8 mouse cellular contexts compared by ENCODE assay signal in the genomic region with DNA sequence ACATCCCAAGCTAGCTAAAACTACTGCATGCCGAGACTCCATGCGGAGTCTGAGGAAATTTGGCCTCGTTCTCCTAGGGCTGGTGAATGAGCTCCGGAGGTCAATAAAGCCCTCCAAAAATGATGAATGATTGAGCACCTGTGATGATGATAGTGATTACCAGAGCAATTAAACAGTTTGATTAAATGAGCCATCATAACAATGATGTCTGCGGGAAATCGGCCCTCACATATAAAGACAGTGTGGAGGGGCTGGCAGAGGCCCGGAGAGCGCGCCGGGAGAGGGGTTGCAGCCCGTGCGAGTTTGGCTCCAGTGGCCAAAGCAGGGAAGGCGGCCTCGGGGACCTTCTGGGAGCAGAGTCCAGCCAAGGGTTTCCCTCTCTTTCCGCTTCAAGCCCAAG. TPM values are rescaled to one million over a fixed set of nuclear protein-coding genes. Genes with fewer than 3 reads are reported as not detected.
DNase-seq lines count a peak whose midpoint lies in the region; ATAC-seq and TF ChIP-seq lines count a peak whose summit lies in the region.
"Had no signal": no experiment of that assay in that cellular context is flagged by ENCODE, and none has a peak within 500 bp of the region (broad histone marks: within the 10 kb centered on the region; RNA-seq: fewer than 3 reads in every experiment).

No protein-coding gene starts in this region.

- no peak overlapping the region for H3K27ac ChIP-seq in MEL (ENCODE audit: control insufficient read depth, low read depth, low read length)
- no peak overlapping the region for H3K27ac ChIP-seq in brown adipose tissue, adult 24 weeks (replicated peaks; ENCODE audit: low read depth, low read length)
- H3K27ac ChIP-seq in hindbrain, embryonic 11.5 days (ENCODE audit: low read depth, low read length), result peak overlapping the region; percentile 99
- no peak overlapping the region for H3K27ac ChIP-seq in liver, embryonic 15.5 days (replicated peaks)
- peak overlapping the region; percentile 91 for H3K27ac ChIP-seq in stomach, postnatal 0 days (replicated peaks)

- TF ChIP-seq POLR2A in MEL (IDR thresholded peaks at IDR 0.05; ENCODE audit: control insufficient read depth in 1 of 2, insufficient read depth in 1 of 2, low read depth in 1 of 2, low read length in 2 of 2, poor library complexity in 1 of 2), result no peak

- peaks cover 0 to 7% of the 10 kb centered on the region in 2 experiments; a peak in 1 of 4 replicates for H3K4me1 ChIP-seq in MEL (ENCODE audit: control insufficient read depth in 1 of 2, insufficient read depth in 2 of 2, low read length in 2 of 2)
- peaks cover 4% of the 10 kb centered on the region; the same call in 1 of the 2 replicates for H3K4me1 ChIP-seq in brown adipose tissue, adult 24 weeks (ENCODE audit: control insufficient read depth, insufficient read depth, insufficient read length, low read length)
- H3K4me1 ChIP-seq in hindbrain, embryonic 11.5 days (replicated peaks; ENCODE audit: control insufficient read depth, insufficient read depth, low read length), result no peaks in the 10 kb centered on the region
- H3K4me1 ChIP-seq in liver, embryonic 15.5 days (replicated peaks), result no peaks in the 10 kb centered on the region; the same call in none of the 2 replicates
- no peaks in the 10 kb centered on the region for H3K4me1 ChIP-seq in stomach, postnatal 0 days (replicated peaks; ENCODE audit: control insufficient read depth, insufficient read depth)

- peak; percentile 9 for DNase-seq in MEL (ENCODE audit: low read depth, low spot score)
- DNase-seq in hindbrain, embryonic 11.5 days (ENCODE audit: low spot score), result peak; percentile 72
- peak; percentile 40 for DNase-seq in stomach, postnatal 0 days (ENCODE audit: low spot score)
- DNase-seq in right cerebral cortex, postnatal 36 days (ENCODE audit: low spot score in 2 of 2), result no peak
- DNase-seq in cerebellum, adult 11-12 months, result no peak

- no peak for ATAC-seq in hindbrain, embryonic 11.5 days (ENCODE audit: low FRiP score)
- ATAC-seq in liver, embryonic 15.5 days (ENCODE audit: insufficient read depth), result no peak
- ATAC-seq in stomach, postnatal 0 days (ENCODE audit: low FRiP score, low TSS enrichment), result no peak

- no peak for TF ChIP-seq CTCF in MEL (IDR thresholded peaks at IDR 0.05 in 2 of 3, conservative IDR thresholded peaks at IDR 0.05 in 1 of 3; ENCODE audit: control insufficient read depth in 1 of 3, insufficient read depth in 1 of 3, low read depth in 2 of 3, low read length in 3 of 3, poor library complexity in 1 of 3, severe bottlenecking in 1 of 3)
- TF ChIP-seq CTCF in stomach, postnatal 0 days (IDR thresholded peaks at IDR 0.05; ENCODE audit: low read depth), result no peak

- no peak for TF ChIP-seq RAD21 in MEL (IDR thresholded peaks at IDR 0.05; ENCODE audit: low read depth, low read length)

- peak overlapping the region; percentile 66 for H3K4me2 ChIP-seq in hindbrain, embryonic 11.5 days (replicated peaks; ENCODE audit: low read depth, low read length)
- H3K4me2 ChIP-seq in liver, embryonic 15.5 days, result peak overlapping the region; percentile 41
- peak overlapping the region; percentile 80 for H3K4me2 ChIP-seq in stomach, postnatal 0 days (replicated peaks; ENCODE audit: low read depth)

- H3K9ac ChIP-seq in MEL (ENCODE audit: control insufficient read depth, low read depth, low read length, poor library complexity, severe bottlenecking), result no peak overlapping the region
- peak overlapping the region; percentile 88 for H3K9ac ChIP-seq in hindbrain, embryonic 11.5 days (ENCODE audit: low read depth, low read length)
- H3K9ac ChIP-seq in liver, embryonic 15.5 days, result no peak overlapping the region
- peak overlapping the region; percentile 56 for H3K9ac ChIP-seq in stomach, postnatal 0 days (ENCODE audit: low read length)

- no peaks in the 10 kb centered on the region for H3K9me3 ChIP-seq in MEL (replicated peaks; ENCODE audit: insufficient read depth, low read length)
- no peaks in the 10 kb centered on the region for H3K9me3 ChIP-seq in hindbrain, embryonic 11.5 days (ENCODE audit: control insufficient read depth, low read length)
- H3K9me3 ChIP-seq in liver, embryonic 15.5 days (replicated peaks), result no peaks in the 10 kb centered on the region
- H3K9me3 ChIP-seq in stomach, postnatal 0 days (ENCODE audit: control insufficient read depth, low read length), result no peaks in the 10 kb centered on the region

- WGBS in hindbrain, embryonic 11.5 days, result under 1% methylated on average over 15 of the region's 15 CpGs
- 5% methylated on average over 15 of the region's 15 CpGs for WGBS in liver, embryonic 15.5 days (ENCODE audit: insufficient replicate concordance)
- WGBS in stomach, postnatal 0 days, result 8% methylated on average over 15 of the region's 15 CpGs

- TF ChIP-seq EP300 in MEL (IDR thresholded peaks at IDR 0.05; ENCODE audit: low read depth in 1 of 2, low read length in 2 of 2), result no peak
- no peak for TF ChIP-seq EP300 in stomach, postnatal 0 days (optimal IDR thresholded peaks at IDR 0.05)

- peak overlapping the region in 1 of 2 experiments; percentile 78; a peak in 2 of 4 replicates for H3K4me3 ChIP-seq in MEL (ENCODE audit: control insufficient read depth in 1 of 2, insufficient read depth in 1 of 2, low read depth in 2 of 2, low read length in 2 of 2)
- H3K4me3 ChIP-seq in brown adipose tissue, adult 24 weeks (ENCODE audit: insufficient read depth, low read depth, low read length), result peak overlapping the region; percentile 18
- H3K4me3 ChIP-seq in hindbrain, embryonic 11.5 days (ENCODE audit: low read depth, low read length), result peak overlapping the region; percentile 90
- 0 out of 2 replicates have a peak overlapping the region, but pooled peaks have one; percentile 7 for H3K4me3 ChIP-seq in liver, embryonic 15.5 days (replicated peaks)
- H3K4me3 ChIP-seq in stomach, postnatal 0 days (ENCODE audit: low read depth, low read length), result peak overlapping the region; percentile 70

- H3K79me2 ChIP-seq in MEL (ENCODE audit: control insufficient read depth, insufficient read depth, low read length, poor library complexity), result peaks cover 8% of the 10 kb centered on the region

- peaks cover 0 to 3% of the 10 kb centered on the region in 2 experiments; a peak in 2 of 4 replicates for H3K36me3 ChIP-seq in MEL (ENCODE audit: control insufficient read depth in 1 of 2, insufficient read depth in 2 of 2, low read length in 2 of 2)
- H3K36me3 ChIP-seq in hindbrain, embryonic 11.5 days (ENCODE audit: control insufficient read depth, insufficient read depth, low read length), result no peaks in the 10 kb centered on the region
- no peaks in the 10 kb centered on the region for H3K36me3 ChIP-seq in liver, embryonic 15.5 days (replicated peaks)
- H3K36me3 ChIP-seq in stomach, postnatal 0 days (ENCODE audit: control insufficient read depth, insufficient read depth, low read length), result no peaks in the 10 kb centered on the region

- no peaks in the 10 kb centered on the region for H3K27me3 ChIP-seq in MEL (ENCODE audit: control insufficient read depth in 1 of 2, insufficient read depth in 2 of 2, low read length in 2 of 2)
- no peaks in the 10 kb centered on the region for H3K27me3 ChIP-seq in hindbrain, embryonic 11.5 days (ENCODE audit: control insufficient read depth, insufficient read depth, low read length)
- H3K27me3 ChIP-seq in liver, embryonic 15.5 days, result peaks cover 100% of the 10 kb centered on the region
- no peaks in the 10 kb centered on the region for H3K27me3 ChIP-seq in stomach, postnatal 0 days (ENCODE audit: control insufficient read depth, insufficient read depth, low read length)

TF ChIP-seq in MEL, 35 proteins besides CTCF, POLR2A, EP300 and RAD21:
- TF ChIP-seq E2F4 (IDR thresholded peaks at IDR 0.05; ENCODE audit: borderline replicate concordance, low read depth, low read length) (no peak), NELFE (IDR thresholded peaks at IDR 0.05; ENCODE audit: low read depth, low read length) (no peak), MXI1 (IDR thresholded peaks at IDR 0.05; ENCODE audit: low read depth, low read length) (no peak), RCOR1 (IDR thresholded peaks at IDR 0.05; ENCODE audit: low read depth, low read length) (no peak), ZKSCAN1 (IDR thresholded peaks at IDR 0.05; ENCODE audit: low read depth, low read length) (no peak), JUND (IDR thresholded peaks at IDR 0.05; ENCODE audit: low read depth, low read length) (no peak), CHD2 (IDR thresholded peaks at IDR 0.05; ENCODE audit: low read length) (no peak)

RNA-seq across cellular contexts. Expression of a gene that starts 2.1 kb away (rescaled TPM):
- total RNA-seq in MEL (2012; rRNA removed), result 3.1 and 5.2 TPM in 2 replicates
- 1 to 10 TPM in 1 of 2 experiments, not detected in 1; 9.8 TPM for polyA plus RNA-seq in MEL (2012; ENCODE audit: insufficient read depth in 1 of 2, insufficient read length in 2 of 2, low read depth in 1 of 2, low replicate concordance in 2 of 2, missing spikeins in 1 of 2)
- 12.2 and 14.6 TPM in 2 replicates for polyA plus RNA-seq in brown adipose tissue, adult 24 weeks (2012; ENCODE audit: insufficient read depth, insufficient read length, missing spikeins)
- 121 and 142 TPM in 2 replicates for polyA plus RNA-seq in hindbrain, embryonic 11.5 days (2014; fragmentation: Nextera tagmentation; extraction: Ambion mirVana)
- 1.4 and 2.3 TPM in 2 replicates for polyA plus RNA-seq in liver, embryonic 15.5 days (2015; fragmentation: Nextera tagmentation; extraction: Ambion mirVana)
- 17.7 and 20.2 TPM in 2 replicates for polyA plus RNA-seq in stomach, postnatal 0 days (2015; fragmentation: Nextera tagmentation; extraction: Ambion mirVana)
- total RNA-seq: common myeloid progenitor, adult 5-6 weeks had no signal

Comparison
In these comparisons a context has a peak if more than half of its experiments do, and no peak if none do; other contexts are left out.
1. DNase-seq: peak in MEL (single experiment), hindbrain, embryonic 11.5 days (single experiment) and stomach, postnatal 0 days (single experiment); none in right cerebral cortex, postnatal 36 days (0 of 2) and cerebellum, adult 11-12 months (single experiment).
2. H3K27ac ChIP-seq: peak in hindbrain, embryonic 11.5 days (single experiment) and stomach, postnatal 0 days (single experiment); none in MEL (single experiment), brown adipose tissue, adult 24 weeks (single experiment) and liver, embryonic 15.5 days (single experiment).
3. H3K9ac ChIP-seq: peak in hindbrain, embryonic 11.5 days (single experiment) and stomach, postnatal 0 days (single experiment); none in MEL (single experiment) and liver, embryonic 15.5 days (single experiment).
4. Peak in every context shown above with its lines, with median percentiles within 50 percentile points of each other: H3K4me2 ChIP-seq.